Mouse (Mus musculus): ENCODE measurements at regions not wholly inside any gene's neighbourhood (a gene's known extent, or its start where the extent isn't known, plus 50 kb on each side); places are given as distances from the start of the nearest gene placed in this dataset.
"Not testable (repeated sequence)": the region's sequence is repeated elsewhere in the genome, so short reads cannot be mapped to it uniquely, and the experiment has no call there.

DNA sequence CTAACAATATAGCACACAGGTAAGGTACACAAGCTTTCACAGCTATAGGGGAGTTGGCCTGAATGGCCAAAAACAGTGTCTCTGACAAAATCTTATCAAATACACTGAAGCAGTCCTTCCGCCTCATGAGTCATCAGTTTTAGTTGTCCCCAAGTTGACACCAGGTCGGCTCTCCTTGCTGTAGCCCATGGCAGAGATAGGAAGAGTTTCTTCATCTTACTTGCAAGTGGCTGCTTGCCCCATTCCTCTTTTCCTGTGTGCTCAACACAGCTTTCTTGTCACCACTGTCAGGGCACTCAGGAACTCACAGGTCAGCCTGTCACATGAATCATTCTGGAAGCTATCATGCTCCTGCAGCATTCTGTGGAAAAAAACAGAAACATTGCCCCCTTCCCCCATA, 77.1 kb downstream of the Olfr721-ps1 start:
- H3K9ac ChIP-seq (ENCODE audit: low read depth, low read length); H3K4me3 ChIP-seq (ENCODE audit: low read depth, low read length); H3K36me3 ChIP-seq (ENCODE audit: control insufficient read depth, insufficient read depth); H3K9me3 ChIP-seq (ENCODE audit: control insufficient read depth); H3K27ac ChIP-seq (ENCODE audit: low read depth, low read length); H3K4me2 ChIP-seq (replicated peaks; ENCODE audit: low read depth); ATAC-seq; H3K4me1 ChIP-seq (replicated peaks; ENCODE audit: control insufficient read depth, insufficient read depth, low read length); H3K27me3 ChIP-seq (replicated peaks; ENCODE audit: control insufficient read depth, insufficient read depth, low read length): not testable (repeated sequence)
- 64% methylated on average over 2 of the region's 2 CpGs for WGBS

DNA sequence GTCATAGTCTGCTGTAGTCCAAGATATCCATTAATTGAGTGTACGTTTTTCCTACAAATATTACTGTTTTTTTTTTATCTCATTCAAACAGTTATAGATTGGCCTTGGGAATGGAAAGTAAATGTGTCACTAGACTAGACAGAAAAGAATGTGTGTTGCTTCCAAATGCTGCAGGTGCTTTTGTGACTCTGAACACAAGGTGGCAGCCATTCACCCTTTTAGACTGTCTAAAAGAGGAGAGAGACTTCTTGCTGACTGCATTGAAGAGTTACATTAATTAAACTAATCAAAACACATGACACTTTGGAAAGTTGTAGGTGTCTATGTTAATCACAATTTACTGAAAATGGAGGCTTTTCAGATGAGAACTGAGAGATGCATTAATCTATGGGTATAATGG, 80.7 kb downstream of the Olfr721-ps1 start:
- Histone ChIP-seq H3K9me3 (ENCODE audit: control insufficient read depth) (no peaks in the 10 kb centered on the region), H3K4me2 (replicated peaks; ENCODE audit: low read depth) (no peak overlapping the region), H3K9ac (ENCODE audit: low read depth, low read length) (no peak overlapping the region), H3K4me3 (ENCODE audit: low read depth, low read length) (no peak overlapping the region), H3K27me3 (replicated peaks; ENCODE audit: control insufficient read depth, insufficient read depth, low read length) (no peaks in the 10 kb centered on the region), H3K4me1 (replicated peaks; ENCODE audit: control insufficient read depth, insufficient read depth, low read length) (no peaks in the 10 kb centered on the region), H3K36me3 (ENCODE audit: control insufficient read depth, insufficient read depth) (no peaks in the 10 kb centered on the region), H3K27ac (ENCODE audit: low read depth, low read length) (no peak overlapping the region)
- TF ChIP-seq CTCF (IDR thresholded peaks at IDR 0.05; ENCODE audit: low read depth) = peak; percentile 76
- 53% methylated on average over 1 of the region's 1 CpGs for WGBS
- no peak for ATAC-seq

- WGBS = 98% methylated on average over 1 of the region's 1 CpGs
- no peaks in the 10 kb centered on the region for H3K9me3 ChIP-seq (ENCODE audit: control insufficient read depth)
- no peak for TF ChIP-seq CTCF (IDR thresholded peaks at IDR 0.05; ENCODE audit: low read depth)
- H3K27ac ChIP-seq (ENCODE audit: low read depth, low read length) = no peak overlapping the region
- no peak overlapping the region for H3K4me3 ChIP-seq (ENCODE audit: low read depth, low read length)
- no peaks in the 10 kb centered on the region for H3K27me3 ChIP-seq (replicated peaks; ENCODE audit: control insufficient read depth, insufficient read depth, low read length)
- no peaks in the 10 kb centered on the region for H3K4me1 ChIP-seq (replicated peaks; ENCODE audit: control insufficient read depth, insufficient read depth, low read length)
- H3K9ac ChIP-seq (ENCODE audit: low read depth, low read length) = no peak overlapping the region
- H3K4me2 ChIP-seq (replicated peaks; ENCODE audit: low read depth) = no peak overlapping the region
- H3K36me3 ChIP-seq (ENCODE audit: control insufficient read depth, insufficient read depth) = no peaks in the 10 kb centered on the region
- no peak for ATAC-seq
Measured at GRCm38 (mm10) chr14:14486356-14486755, 85.3 kb downstream of the Olfr721-ps1 start.

- no peak overlapping the region for H3K4me2 ChIP-seq (replicated peaks; ENCODE audit: low read depth)
- no peaks in the 10 kb centered on the region for H3K9me3 ChIP-seq (ENCODE audit: control insufficient read depth)
- no peak overlapping the region for H3K27ac ChIP-seq (ENCODE audit: low read depth, low read length)
- no peak overlapping the region for H3K9ac ChIP-seq (ENCODE audit: low read depth, low read length)
- ATAC-seq = no peak
- H3K36me3 ChIP-seq (ENCODE audit: control insufficient read depth, insufficient read depth) = no peaks in the 10 kb centered on the region
- no peak overlapping the region for H3K4me3 ChIP-seq (ENCODE audit: low read depth, low read length)
- H3K4me1 ChIP-seq (replicated peaks; ENCODE audit: control insufficient read depth, insufficient read depth, low read length) = no peaks in the 10 kb centered on the region
- no peak for TF ChIP-seq CTCF (IDR thresholded peaks at IDR 0.05; ENCODE audit: low read depth)
- H3K27me3 ChIP-seq (replicated peaks; ENCODE audit: control insufficient read depth, insufficient read depth, low read length) = no peaks in the 10 kb centered on the region
Measured at GRCm38 (mm10) chr14:14490501-14490900, 89.4 kb downstream of the Olfr721-ps1 start.

GRCm38 (mm10) chr14:14492041-14492440, 90.9 kb downstream of the Olfr721-ps1 start:
- H3K27ac ChIP-seq (ENCODE audit: low read depth, low read length) = no peak overlapping the region
- no peak for TF ChIP-seq CTCF (IDR thresholded peaks at IDR 0.05; ENCODE audit: low read depth)

GRCm38 (mm10) chr14:14511927-14512326, 110.8 kb downstream of the Olfr721-ps1 start:
- Histone ChIP-seq H3K36me3 (ENCODE audit: control insufficient read depth, insufficient read depth) (no peaks in the 10 kb centered on the region), H3K4me3 (ENCODE audit: low read depth, low read length) (no peak overlapping the region), H3K27me3 (replicated peaks; ENCODE audit: control insufficient read depth, insufficient read depth, low read length) (no peaks in the 10 kb centered on the region), H3K4me2 (replicated peaks; ENCODE audit: low read depth) (no peak overlapping the region), H3K4me1 (replicated peaks; ENCODE audit: control insufficient read depth, insufficient read depth, low read length) (no peaks in the 10 kb centered on the region), H3K9me3 (ENCODE audit: control insufficient read depth) (no peaks in the 10 kb centered on the region), H3K27ac (ENCODE audit: low read depth, low read length) (no peak overlapping the region), H3K9ac (ENCODE audit: low read depth, low read length) (no peak overlapping the region)
- 64% methylated on average over 4 of the region's 4 CpGs for WGBS
- no peak for TF ChIP-seq CTCF (IDR thresholded peaks at IDR 0.05; ENCODE audit: low read depth)
- no peak for ATAC-seq

More at GRCm38 (mm10) chr14:14492041-14492440, 90.9 kb downstream of the Olfr721-ps1 start:
- no peak overlapping the region for H3K4me3 ChIP-seq (ENCODE audit: low read depth, low read length)
- H3K4me2 ChIP-seq (replicated peaks; ENCODE audit: low read depth) = no peak overlapping the region
- no peak for ATAC-seq
- no peaks in the 10 kb centered on the region for H3K27me3 ChIP-seq (replicated peaks; ENCODE audit: control insufficient read depth, insufficient read depth, low read length)
- H3K9ac ChIP-seq (ENCODE audit: low read depth, low read length) = no peak overlapping the region
- H3K4me1 ChIP-seq (replicated peaks; ENCODE audit: control insufficient read depth, insufficient read depth, low read length) = no peaks in the 10 kb centered on the region
- H3K36me3 ChIP-seq (ENCODE audit: control insufficient read depth, insufficient read depth) = no peaks in the 10 kb centered on the region
- no peaks in the 10 kb centered on the region for H3K9me3 ChIP-seq (ENCODE audit: control insufficient read depth)

DNA sequence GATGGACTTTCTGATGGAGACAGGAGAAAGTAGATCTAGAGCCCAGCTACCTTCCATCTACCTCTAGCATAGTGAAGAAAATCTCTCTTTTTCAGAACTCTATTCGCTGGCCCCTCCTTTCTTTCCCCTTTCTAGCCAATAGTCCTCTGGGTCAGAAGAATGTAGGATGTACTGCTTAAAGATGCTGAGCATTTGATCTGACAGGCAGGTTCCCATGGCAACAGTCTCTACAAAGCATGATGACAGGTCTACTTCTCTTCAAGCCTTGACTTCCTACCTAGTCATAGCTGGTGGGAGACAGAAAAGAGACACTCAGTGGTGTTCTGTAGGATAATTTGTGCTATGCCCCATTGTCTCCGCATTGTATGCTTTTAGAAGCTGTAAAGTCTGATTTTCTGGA, 112.0 kb downstream of the Olfr721-ps1 start:
- Histone ChIP-seq H3K36me3 (ENCODE audit: control insufficient read depth, insufficient read depth) (no peaks in the 10 kb centered on the region), H3K27me3 (replicated peaks; ENCODE audit: control insufficient read depth, insufficient read depth, low read length) (no peaks in the 10 kb centered on the region), H3K27ac (ENCODE audit: low read depth, low read length) (no peak overlapping the region), H3K4me2 (replicated peaks; ENCODE audit: low read depth) (no peak overlapping the region), H3K9ac (ENCODE audit: low read depth, low read length) (no peak overlapping the region), H3K4me3 (ENCODE audit: low read depth, low read length) (no peak overlapping the region), H3K4me1 (replicated peaks; ENCODE audit: control insufficient read depth, insufficient read depth, low read length) (no peaks in the 10 kb centered on the region), H3K9me3 (ENCODE audit: control insufficient read depth) (no peaks in the 10 kb centered on the region)
- no peak for TF ChIP-seq CTCF (IDR thresholded peaks at IDR 0.05; ENCODE audit: low read depth)
- no peak for ATAC-seq
- 93% methylated on average over 2 of the region's 2 CpGs for WGBS

Measured in intestine, postnatal 0 days (tissue).